Mouse (Mus musculus) kidney, embryonic 15.5 days (tissue): ENCODE measurements at regions not wholly inside any gene's neighbourhood (a gene's known extent, or its start where the extent isn't known, plus 50 kb on each side); places are given as distances from the start of the nearest gene placed in this dataset.

Experiments used
- ATAC-seq: fragments of 200-750 bp; cut with Nextera tagmentation; replicated peaks from 2 replicates; pipeline ENCODE4 v1.8.0; 2017; ENCODE audit warnings: moderate TSS enrichment; ENCODE audit not compliant: low FRiP score
- H3K27ac ChIP-seq: fragments of 300-500 bp; sonication (generic); 2 replicates; pipeline ENCODE4 v1.5.1; 2015; ENCODE audit warnings: mild to moderate bottlenecking, inconsistent platforms
- H3K27me3 ChIP-seq: fragments of 300-500 bp; sonication (generic); 2 replicates; pipeline ENCODE4 v1.6.1; 2015; ENCODE audit warnings: inconsistent platforms
- H3K36me3 ChIP-seq: fragments of 300-500 bp; sonication (generic); 2 replicates; pipeline ENCODE4 v1.6.1; 2015; ENCODE audit warnings: inconsistent platforms
- H3K4me1 ChIP-seq: fragments of 300-500 bp; sonication (generic); 2 replicates; pipeline ENCODE4 v1.6.1; 2015; ENCODE audit warnings: inconsistent platforms
- H3K4me2 ChIP-seq: fragments of 300-500 bp; sonication (generic); 2 replicates; pipeline ENCODE4 v1.6.1; 2015; ENCODE audit warnings: moderate library complexity, mild to moderate bottlenecking, inconsistent platforms
- H3K4me3 ChIP-seq: fragments of 300-500 bp; sonication (generic); replicated peaks from 2 replicates; pipeline ENCODE4 v1.5.1; 2015; ENCODE audit warnings: mild to moderate bottlenecking, inconsistent platforms
- H3K9ac ChIP-seq: fragments of 300-500 bp; sonication (generic); 2 replicates; pipeline ENCODE4 v1.6.1; 2015; ENCODE audit warnings: mild to moderate bottlenecking, inconsistent platforms
- H3K9me3 ChIP-seq: fragments of 300-500 bp; sonication (generic); replicated peaks from 2 replicates; pipeline ENCODE4 v1.6.1; 2016; ENCODE audit warnings: inconsistent platforms
- WGBS: fragments of 180-500 bp; shearing (Covaris S2); methylation state at CpG from one replicate; pipeline ENCODE4 v1.1.7; 2015; ENCODE audit warnings: mixed read lengths; 5-methylcytosine and 5-hydroxymethylcytosine counted together

DNA sequence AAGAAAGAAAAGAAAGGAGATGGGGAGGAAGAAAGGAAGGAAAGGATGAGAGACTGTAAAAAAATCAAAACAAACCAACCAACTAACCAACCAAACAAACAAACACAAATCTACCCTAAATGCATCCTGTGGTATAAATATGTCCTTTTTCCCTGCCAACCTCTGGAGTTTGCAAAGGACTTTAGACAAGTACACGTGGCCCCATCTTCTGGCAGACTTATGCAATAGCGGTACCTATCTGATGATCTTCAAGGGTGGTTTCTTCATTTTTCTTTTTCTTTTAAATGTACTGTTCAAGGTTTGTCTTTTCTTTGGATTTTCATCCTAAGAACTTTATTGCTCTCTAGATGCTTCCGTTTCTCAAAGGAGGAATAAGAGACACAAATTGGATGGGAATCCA is 127.3 kb downstream of the Cpeb2 start:
- no peaks in the 10 kb centered on the region for H3K36me3 ChIP-seq
- no peak overlapping the region for H3K4me2 ChIP-seq
- no peak overlapping the region for H3K4me3 ChIP-seq
- no peaks in the 10 kb centered on the region for H3K9me3 ChIP-seq
- no peaks in the 10 kb centered on the region for H3K4me1 ChIP-seq
- H3K27me3 ChIP-seq: no peaks in the 10 kb centered on the region
- no peak overlapping the region for H3K27ac ChIP-seq
- WGBS: 43% methylated on average over 3 of the region's 3 CpGs
- H3K9ac ChIP-seq: no peak overlapping the region
- ATAC-seq: no peak

DNA sequence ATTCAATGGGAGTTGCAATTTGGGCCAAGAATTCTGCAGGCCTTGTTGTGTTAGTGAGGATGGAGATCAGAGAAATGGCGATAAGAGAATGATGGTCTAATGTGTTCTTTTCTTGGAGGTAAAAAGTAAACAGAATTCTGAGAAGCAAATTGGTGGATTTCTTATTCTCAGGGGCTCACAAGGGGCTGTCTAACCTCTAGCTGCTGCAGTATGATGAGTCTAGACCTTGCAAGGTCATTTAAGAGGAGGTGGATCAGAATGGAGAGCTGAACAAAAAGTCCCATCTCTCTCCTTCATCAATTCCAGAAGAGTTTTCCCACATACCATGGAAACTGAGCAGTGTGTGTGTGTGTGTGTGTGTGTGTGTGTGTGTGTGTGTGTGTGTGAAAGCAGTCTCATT is 128.1 kb downstream of the Cpeb2 start:
- 71% methylated on average over 1 of the region's 1 CpGs for WGBS
- no peaks in the 10 kb centered on the region for H3K27me3 ChIP-seq
- no peak overlapping the region for H3K4me2 ChIP-seq
- no peak overlapping the region for H3K27ac ChIP-seq
- ATAC-seq: no peak
- H3K9me3 ChIP-seq: no peaks in the 10 kb centered on the region
- no peaks in the 10 kb centered on the region for H3K36me3 ChIP-seq
- H3K9ac ChIP-seq: no peak overlapping the region
- no peaks in the 10 kb centered on the region for H3K4me1 ChIP-seq
- no peak overlapping the region for H3K4me3 ChIP-seq

DNA sequence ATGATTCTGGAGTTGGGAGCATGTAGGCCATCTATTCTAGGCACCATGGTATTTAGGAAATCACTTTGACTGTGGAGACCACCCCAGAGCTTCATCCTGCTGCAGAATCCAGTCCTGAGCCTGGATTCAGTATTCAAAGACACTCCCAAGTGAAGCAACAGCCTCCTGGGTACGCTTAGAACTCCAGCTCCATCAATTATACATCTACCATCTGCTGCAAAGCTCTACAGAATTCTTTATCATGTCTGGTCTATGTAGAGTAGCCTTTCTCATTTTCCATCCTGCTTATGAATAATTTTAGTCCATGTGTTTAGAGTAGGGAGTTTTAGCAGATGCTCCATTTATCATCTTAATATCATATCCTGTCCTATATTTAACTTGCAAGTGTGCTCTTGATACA is 139.4 kb downstream of the Cpeb2 start:
- Histone ChIP-seq H3K27ac (no peak overlapping the region), H3K4me3 (no peak overlapping the region), H3K4me2 (no peak overlapping the region), H3K36me3 (no peaks in the 10 kb centered on the region), H3K4me1 (no peaks in the 10 kb centered on the region), H3K9ac (no peak overlapping the region), H3K9me3 (no peaks in the 10 kb centered on the region), H3K27me3 (no peaks in the 10 kb centered on the region)
- 72% methylated on average over 1 of the region's 1 CpGs for WGBS
- ATAC-seq: no peak

DNA sequence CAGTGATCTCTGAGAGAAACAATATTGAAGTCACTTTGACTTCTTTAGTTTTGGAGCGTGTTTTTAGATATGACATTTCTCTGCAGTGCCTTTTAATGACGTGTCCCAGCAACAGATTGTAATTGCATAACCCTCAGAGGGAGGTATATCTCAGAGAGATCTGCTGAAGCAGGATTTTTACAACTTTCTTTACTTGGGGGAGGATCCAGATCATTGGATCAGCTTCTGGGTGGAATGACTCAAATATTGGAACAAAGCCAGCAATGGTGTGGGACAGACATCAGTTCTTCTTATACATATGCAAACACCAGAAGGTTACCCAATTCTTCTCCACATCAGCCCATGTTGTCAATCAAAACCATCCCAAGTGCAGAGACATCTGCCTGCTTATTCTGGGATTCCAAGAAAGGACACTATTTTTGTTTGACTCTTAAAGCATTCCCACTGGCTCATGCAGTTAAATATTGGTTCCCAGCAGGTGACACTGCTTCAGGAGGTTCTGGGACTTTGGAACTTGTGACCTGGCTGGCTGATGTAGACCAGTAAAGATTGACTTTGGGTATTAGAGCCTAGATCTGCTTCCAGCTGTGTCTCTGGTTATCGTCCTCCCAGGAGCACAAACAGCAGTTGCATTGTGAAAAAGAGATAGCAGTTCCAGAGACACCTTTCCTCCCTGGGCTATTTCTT is 130.5 kb upstream of the C1qtnf7 start:
- Histone ChIP-seq H3K4me3 (no peak overlapping the region), H3K27ac (no peak overlapping the region), H3K9me3 (no peaks in the 10 kb centered on the region), H3K36me3 (no peaks in the 10 kb centered on the region), H3K4me1 (no peaks in the 10 kb centered on the region), H3K4me2 (no peak overlapping the region), H3K27me3 (no peaks in the 10 kb centered on the region), H3K9ac (no peak overlapping the region)
- no peak for ATAC-seq
- WGBS: 73% methylated on average over 3 of the region's 3 CpGs

DNA sequence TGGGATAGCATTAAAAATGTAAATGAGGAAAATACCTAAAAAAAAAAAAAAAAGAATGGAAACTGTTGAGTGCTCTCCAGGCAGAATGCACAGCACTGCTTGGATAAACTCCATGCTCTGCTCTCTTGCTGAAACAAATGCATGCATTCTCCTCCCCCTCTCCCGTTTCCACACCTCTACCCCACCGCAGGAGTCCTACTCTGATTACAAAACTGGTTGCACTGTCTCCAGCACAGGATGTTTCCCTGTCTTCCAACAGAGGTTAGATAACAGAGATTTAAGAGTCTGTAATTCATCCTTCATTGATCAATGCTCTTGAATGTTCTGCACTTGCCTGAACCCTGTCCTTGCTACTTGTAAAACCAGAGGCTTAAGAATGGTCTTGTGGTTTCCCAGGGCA is 124.3 kb upstream of the C1qtnf7 start:
- ATAC-seq: peak; percentile 52

DNA sequence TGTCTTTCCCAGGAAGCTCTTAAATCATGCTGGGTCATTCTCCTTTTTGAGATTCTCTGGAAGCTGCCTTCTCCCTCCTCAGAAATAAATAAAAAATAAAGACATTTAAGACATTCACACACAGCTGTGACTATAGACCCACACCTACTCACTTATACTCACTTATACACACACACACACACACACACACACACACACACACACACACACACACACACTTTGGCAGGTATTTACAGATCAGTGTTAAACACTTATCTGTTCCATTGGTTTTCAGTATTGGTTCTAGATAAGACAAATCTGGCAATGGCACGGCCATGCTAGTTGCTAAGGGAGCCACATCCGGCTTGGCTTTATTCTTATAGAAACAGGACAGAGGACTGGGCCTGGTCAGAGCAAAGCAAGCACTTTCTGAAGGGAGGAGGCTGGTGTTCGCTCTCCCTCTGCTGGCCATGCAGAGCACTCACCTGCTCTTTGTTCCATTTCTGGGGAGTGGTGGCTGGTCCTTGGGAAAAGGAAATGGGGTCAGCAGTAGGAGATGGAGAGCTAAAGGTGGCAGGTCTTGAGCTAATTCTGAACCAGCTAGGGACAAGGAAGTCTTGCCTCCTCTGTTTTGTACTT is 123.8 kb upstream of the C1qtnf7 start:
- H3K4me2 ChIP-seq: no peak overlapping the region
- no peaks in the 10 kb centered on the region for H3K27me3 ChIP-seq
- peak; percentile 91 for ATAC-seq
- H3K4me1 ChIP-seq: no peaks in the 10 kb centered on the region
- H3K9ac ChIP-seq: no peak overlapping the region
- H3K36me3 ChIP-seq: no peaks in the 10 kb centered on the region
- no peak overlapping the region for H3K4me3 ChIP-seq
- H3K27ac ChIP-seq: no peak overlapping the region
- WGBS: 18% methylated on average over 3 of the region's 3 CpGs
- H3K9me3 ChIP-seq: no peaks in the 10 kb centered on the region

More for the DNA sequence above, 124.3 kb upstream of the C1qtnf7 start:
- Histone ChIP-seq H3K4me1 (no peaks in the 10 kb centered on the region), H3K27ac (no peak overlapping the region), H3K4me3 (no peak overlapping the region), H3K4me2 (no peak overlapping the region), H3K36me3 (no peaks in the 10 kb centered on the region), H3K9ac (no peak overlapping the region), H3K27me3 (no peaks in the 10 kb centered on the region), H3K9me3 (no peaks in the 10 kb centered on the region)
- WGBS: 6% methylated on average over 2 of the region's 2 CpGs

DNA sequence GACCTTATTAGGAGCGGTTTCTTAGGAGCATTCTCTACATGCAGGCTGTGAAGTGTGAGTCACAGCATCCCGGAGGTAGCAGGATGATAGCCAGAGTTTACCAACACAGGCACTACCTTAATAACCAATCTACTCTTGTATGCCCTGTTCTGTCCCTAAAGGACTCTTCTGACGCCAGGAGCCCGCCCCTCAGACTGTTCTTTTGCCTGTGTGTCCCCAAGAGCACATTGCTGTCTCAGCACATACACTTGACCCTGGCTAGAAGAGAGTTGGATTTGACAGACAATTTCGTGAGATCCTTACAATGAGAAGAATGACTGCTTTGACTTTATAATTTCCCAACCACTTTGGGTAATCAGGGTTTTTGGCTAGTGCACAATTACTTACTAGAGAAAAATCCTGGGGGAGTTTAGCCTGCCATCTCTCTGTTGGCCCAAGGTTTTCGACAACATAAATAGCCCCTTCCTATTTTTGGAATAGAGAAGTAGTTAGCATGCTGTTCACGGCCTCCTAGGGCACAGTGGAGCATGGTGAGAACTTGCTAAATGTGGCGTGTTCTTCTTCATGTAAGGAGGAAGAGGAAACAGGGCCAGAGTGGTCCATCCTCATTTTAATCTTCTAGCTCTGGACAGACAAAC is 122.3 kb upstream of the C1qtnf7 start:
- no peak for ATAC-seq
- no peak overlapping the region for H3K27ac ChIP-seq
- no peaks in the 10 kb centered on the region for H3K27me3 ChIP-seq
- no peaks in the 10 kb centered on the region for H3K9me3 ChIP-seq
- no peaks in the 10 kb centered on the region for H3K36me3 ChIP-seq
- H3K4me1 ChIP-seq: no peaks in the 10 kb centered on the region
- no peak overlapping the region for H3K4me2 ChIP-seq
- H3K4me3 ChIP-seq: no peak overlapping the region
- H3K9ac ChIP-seq: no peak overlapping the region
- WGBS: 78% methylated on average over 8 of the region's 8 CpGs

DNA sequence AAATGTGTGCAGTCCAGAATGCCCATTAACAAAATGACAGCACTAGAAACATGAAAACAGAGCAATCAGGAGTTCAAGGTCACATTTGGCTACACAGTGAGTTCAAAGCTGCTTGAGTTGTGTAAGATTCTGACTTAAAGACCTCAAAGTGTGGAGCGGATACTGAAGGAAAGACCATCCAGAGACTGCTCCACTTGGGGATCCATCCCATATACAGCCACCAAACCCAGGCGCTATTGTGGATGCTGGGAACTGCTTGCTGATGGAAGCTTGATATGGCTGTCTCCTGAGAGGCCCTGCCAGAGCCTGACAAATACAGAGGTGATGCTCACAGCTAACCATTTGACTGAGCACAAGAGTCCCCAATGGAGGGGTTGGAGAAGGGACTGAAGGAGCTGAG is 98.1 kb upstream of the C1qtnf7 start:
- Histone ChIP-seq H3K27me3 (no peaks in the 10 kb centered on the region), H3K4me1 (no peaks in the 10 kb centered on the region), H3K27ac (no peak overlapping the region), H3K9ac (no peak overlapping the region), H3K9me3 (no peaks in the 10 kb centered on the region), H3K4me2 (no peak overlapping the region), H3K4me3 (no peak overlapping the region), H3K36me3 (no peaks in the 10 kb centered on the region)
- ATAC-seq: no peak
- 80% methylated on average over 2 of the region's 2 CpGs for WGBS

DNA sequence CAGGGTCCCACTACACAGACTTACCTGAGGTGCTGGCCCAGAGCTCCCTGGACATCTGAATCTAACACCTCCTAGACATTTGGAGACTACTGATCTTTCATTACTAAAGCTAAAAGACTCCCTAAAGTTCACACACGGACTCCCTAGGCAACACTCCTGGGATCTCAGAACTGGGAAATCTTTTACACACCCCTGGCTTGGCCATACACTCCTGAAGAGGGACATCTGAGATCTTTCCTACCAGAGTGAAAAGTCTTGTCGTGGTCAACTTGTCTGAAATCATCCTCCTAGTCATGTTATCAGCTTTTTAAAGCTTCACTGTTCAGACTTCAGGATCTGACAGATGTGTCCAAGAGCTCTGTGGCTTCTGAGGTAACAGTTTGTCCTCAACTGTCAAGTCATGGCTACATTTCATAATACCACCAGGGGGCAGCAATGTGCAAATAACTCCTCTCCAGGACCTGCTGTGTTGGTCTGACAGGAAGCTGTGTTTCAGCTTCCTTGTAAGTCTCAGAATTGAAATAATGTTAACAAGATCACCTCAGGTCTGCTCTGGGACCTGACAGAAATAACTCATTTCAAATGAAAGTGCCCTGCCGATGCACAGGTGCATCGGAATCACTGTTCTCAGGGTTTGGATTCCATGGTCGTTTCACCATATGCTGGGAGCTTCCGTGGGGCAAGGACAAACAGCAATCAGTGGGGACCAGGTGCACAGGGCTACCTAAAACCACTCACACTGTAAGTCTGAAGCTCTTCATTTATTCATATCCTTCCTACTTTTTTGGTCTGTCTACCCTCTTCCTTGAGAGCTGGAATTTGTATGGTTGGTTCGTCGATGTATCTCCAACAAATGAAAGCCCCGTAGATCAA is 92.3 kb upstream of the C1qtnf7 start:
- no peak overlapping the region for H3K9ac ChIP-seq
- ATAC-seq: 0 out of 2 replicates have a peak, but pooled peaks have one; percentile 56
- WGBS: 66% methylated on average over 9 of the region's 9 CpGs
- H3K27me3 ChIP-seq: no peaks in the 10 kb centered on the region
- H3K4me1 ChIP-seq: peaks cover 2% of the 10 kb centered on the region; the same call in 1 of the 2 replicates
- no peak overlapping the region for H3K4me2 ChIP-seq
- no peak overlapping the region for H3K4me3 ChIP-seq
- H3K9me3 ChIP-seq: no peaks in the 10 kb centered on the region
- no peaks in the 10 kb centered on the region for H3K36me3 ChIP-seq
- H3K27ac ChIP-seq: no peak overlapping the region

DNA sequence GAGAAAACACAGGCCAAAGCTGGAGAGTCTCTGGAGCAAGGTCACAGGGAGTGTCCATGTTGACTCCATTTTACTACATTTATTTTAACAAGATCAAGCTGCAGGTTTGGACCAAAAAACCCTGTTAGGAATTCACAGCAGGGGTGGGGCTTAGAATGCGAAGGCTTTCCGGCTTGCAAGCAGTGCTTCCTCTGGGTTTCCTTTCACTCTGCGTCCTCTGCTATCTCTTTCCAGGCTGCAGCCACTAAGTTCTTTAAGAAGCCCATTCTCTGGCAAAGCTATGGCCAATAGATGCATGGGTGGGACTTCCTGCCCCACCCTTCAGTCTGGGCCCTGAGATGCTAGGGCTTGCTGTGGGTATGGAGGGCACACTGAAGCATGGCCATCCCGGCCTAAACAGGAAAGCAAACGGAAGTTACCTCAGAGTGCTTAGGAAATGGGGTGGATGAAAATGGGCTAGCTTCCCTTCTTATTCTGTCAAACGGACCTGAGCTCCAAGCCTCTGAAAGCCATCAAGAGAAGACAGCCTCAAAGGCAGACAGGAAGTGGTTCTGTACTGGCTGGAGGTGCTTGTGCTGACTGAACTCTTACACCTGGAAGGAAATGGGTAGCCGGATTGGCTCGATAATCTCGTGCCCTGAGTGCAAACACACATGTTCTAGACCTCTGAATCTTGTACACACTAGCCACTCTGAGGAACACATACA is 90.6 kb upstream of the C1qtnf7 start:
- ATAC-seq: no peak
- peaks cover 2% of the 10 kb centered on the region; the same call in 1 of the 2 replicates for H3K4me1 ChIP-seq
- H3K36me3 ChIP-seq: no peaks in the 10 kb centered on the region
- no peak overlapping the region for H3K4me2 ChIP-seq
- H3K9ac ChIP-seq: no peak overlapping the region
- H3K27me3 ChIP-seq: no peaks in the 10 kb centered on the region
- H3K27ac ChIP-seq: no peak overlapping the region
- H3K9me3 ChIP-seq: no peaks in the 10 kb centered on the region
- H3K4me3 ChIP-seq: no peak overlapping the region
- 74% methylated on average over 9 of the region's 9 CpGs for WGBS

DNA sequence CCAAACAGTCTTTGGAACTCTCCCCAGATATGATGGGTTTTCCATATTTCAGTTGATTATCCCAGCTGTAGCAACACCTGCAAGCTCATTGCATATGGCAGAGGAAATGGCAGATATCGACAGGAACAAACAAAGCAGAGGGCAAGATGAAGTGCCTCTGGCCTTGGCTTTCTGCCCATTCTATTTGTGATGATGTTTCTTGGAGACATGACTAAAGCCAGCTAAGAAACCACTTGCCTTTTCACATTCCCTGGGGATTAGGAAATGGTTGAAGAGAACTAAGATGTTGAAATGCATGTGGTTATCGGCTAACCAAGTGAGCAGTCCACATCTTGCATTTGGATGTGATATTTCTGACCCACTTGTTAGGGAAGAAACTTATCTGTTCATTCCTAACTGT is 82.0 kb upstream of the C1qtnf7 start:
- no peaks in the 10 kb centered on the region for H3K4me1 ChIP-seq
- no peak for ATAC-seq
- 79% methylated on average over 2 of the region's 2 CpGs for WGBS

More for the DNA sequence above, 82.0 kb upstream of the C1qtnf7 start:
- H3K9ac ChIP-seq: no peak overlapping the region
- no peak overlapping the region for H3K4me3 ChIP-seq
- H3K27me3 ChIP-seq: no peaks in the 10 kb centered on the region
- no peaks in the 10 kb centered on the region for H3K9me3 ChIP-seq
- no peak overlapping the region for H3K27ac ChIP-seq
- H3K36me3 ChIP-seq: no peaks in the 10 kb centered on the region
- no peak overlapping the region for H3K4me2 ChIP-seq
